Mouse (Mus musculus) CD4-positive, CD25-positive, alpha-beta regulatory T cell, adult 4 months (primary cell): ENCODE results near the gene Slc45a3. TPM values are rescaled to one million over a fixed set of nuclear protein-coding genes. Genes with fewer than 3 reads are reported as not detected.

Source experiments
- ATAC-seq: one replicate; pipeline ENCODE4 v1.8.0; 2017
- polyA plus RNA-seq, 2 experiments: library from polyadenylated mRNA; unstranded; fragments of 100-300 nt; shearing (Covaris generic); gene quantifications; one replicate each; pipeline ENCODE4 v1.2.1; 2017

Gene Slc45a3
- under 1 TPM; 0.26 to 0.49 TPM for polyA plus RNA-seq

DNA sequence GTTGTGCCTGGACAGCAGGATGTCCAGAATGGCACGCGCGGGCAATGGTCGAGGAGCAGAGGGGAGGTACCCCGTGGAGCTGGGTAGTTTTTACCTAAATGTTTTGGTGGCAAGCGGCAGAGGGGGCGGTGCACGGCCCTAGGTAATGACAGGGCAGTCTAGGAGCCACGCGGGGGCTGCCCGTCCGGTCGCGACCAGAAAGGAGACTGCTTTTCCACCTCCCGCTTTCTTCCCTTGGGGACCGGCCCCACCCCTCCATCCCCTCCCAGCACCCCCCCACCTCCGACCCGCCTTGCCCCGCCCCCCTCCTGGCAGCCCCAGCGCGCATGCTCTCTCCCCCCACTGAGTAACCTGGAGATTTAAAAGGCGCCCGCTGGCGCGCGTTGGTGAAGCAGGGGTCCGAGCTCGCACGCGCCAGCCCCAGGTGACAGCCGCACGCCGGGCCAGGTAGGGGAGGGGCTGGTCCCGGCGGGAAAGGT, at the start of gene Slc45a3:
Gene Slc45a3 (plus strand): TSS at position 362 of the 479 bp plus-strand sequence.
- ATAC-seq = no peak

DNA sequence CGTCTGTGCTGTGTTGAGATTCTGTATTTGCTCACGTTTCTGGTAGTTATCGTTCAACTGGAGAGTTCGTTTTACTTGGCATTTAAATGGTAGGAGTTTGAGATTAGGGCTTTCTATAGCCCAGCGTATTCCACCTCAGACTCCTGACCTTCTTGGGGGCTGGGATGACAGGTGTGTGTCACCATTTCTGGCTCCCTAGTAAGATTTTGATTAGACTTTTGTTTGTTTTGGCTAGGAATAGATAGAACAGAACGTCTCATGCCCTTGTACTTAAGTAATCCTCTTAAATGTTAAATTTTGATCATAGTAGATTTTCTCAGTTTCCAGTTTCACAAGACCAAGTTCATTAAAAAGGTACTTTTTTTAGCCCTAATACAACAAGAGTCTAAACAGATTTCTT, 45.1 kb upstream of the Slc45a3 start:
- ATAC-seq = no peak

DNA sequence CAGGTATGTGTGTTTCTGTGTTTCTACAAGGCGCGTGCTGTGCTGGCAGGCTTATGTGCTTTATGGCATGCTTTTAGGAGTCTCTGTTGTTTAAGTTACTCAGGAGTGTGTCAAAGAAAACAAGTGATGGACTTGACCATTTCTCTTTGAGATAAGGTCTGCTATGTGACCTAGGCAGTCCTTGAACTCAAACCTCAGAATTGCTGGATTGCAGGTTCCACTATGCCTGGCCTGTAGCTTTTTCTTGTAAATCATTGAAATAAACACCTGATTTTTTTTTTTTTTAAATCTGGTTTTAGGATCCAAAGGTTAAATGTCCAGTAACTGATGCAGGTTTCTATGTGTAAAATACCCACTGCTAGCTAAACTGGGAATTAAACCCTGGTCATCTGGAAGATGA, 43.7 kb upstream of the Slc45a3 start:
- no peak for ATAC-seq

DNA sequence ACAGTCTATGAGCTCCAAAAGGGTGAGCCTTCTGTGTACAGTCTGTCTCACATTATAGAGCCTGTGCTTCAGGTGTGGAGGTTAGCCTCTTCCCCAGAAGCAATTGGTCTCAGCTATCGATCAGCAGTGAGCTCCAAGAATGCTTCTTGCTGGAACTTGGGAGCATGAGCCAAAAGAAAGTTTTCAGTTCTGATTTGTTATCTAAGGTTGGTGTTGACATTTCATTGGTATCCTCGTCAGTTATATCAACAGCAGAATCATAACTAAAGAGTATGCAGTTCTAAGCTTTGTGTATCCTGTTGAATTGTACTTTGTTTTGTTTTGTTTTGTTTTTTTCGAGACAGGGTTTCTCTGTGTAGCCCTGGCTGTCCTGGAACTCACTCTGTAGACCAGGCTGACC, 40.7 kb upstream of the Slc45a3 start:
- no peak for ATAC-seq

GRCm38 (mm10) chr1:131933471-131933870, 29.3 kb upstream of the Slc45a3 start:
- ATAC-seq = no peak

DNA sequence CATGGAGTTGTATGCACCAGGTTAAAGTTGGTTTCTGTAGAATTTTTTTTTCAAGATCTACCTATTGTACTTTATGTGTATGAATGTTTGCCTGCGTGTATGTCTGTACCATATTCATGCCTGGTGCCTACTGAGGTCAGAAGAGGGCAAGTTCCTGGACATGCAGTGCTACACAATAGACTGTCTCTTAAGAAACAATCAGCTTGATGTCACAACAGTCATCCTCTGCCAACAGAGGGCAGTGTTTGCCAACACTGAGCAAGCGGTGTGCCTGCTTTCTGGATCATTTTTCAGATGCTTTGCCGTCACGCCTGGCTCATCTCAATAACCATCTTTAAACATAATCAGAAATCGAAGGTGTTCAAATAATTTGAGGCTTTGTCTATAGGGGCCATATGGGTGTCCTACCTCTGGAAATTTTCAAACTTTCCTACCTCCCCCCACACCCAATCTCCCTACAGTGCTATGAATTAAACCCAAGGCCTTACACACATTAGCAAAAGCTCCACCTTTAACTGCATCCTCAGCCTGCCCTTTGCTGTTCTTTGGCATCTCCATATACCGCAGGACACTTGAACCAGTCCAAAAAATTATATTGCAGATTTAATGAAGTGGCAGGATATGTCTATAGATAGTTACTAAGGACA, 25.0 kb upstream of the Slc45a3 start:
- ATAC-seq = peak; percentile 39

- ATAC-seq = no peak
Observed at GRCm38 (mm10) chr1:131938811-131939210, 24.0 kb upstream of the Slc45a3 start.

DNA sequence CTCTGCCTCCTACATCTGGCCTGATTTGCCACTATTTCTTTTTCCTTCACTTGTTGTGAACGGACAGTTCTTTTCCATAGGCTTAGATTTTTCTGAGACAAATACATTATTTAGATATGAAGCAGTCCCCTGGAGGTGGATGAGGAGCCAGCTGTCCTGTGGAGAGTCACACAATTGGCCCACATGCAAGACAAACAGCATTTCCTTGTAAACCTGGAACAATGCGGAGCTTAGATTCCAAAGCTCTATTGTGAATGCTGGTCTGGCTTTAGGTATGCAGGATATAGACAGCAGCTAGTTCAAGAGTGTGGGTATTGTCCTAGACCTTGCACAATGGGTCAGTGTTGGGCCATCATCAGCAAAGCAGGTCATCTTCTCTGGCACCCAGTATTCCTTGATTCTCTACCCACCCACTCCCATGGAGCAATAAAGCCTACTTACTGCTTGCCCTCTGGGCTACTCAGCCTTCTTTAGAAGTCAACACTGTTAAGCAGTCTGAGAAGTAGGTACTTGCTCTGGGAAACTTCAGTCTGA, 22.0 kb upstream of the Slc45a3 start:
- ATAC-seq = no peak

GRCm38 (mm10) chr1:131941501-131941900, 21.3 kb upstream of the Slc45a3 start:
- no peak for ATAC-seq

GRCm38 (mm10) chr1:131942621-131943590, 19.9 kb upstream of the Slc45a3 start:
- ATAC-seq = no peak

DNA sequence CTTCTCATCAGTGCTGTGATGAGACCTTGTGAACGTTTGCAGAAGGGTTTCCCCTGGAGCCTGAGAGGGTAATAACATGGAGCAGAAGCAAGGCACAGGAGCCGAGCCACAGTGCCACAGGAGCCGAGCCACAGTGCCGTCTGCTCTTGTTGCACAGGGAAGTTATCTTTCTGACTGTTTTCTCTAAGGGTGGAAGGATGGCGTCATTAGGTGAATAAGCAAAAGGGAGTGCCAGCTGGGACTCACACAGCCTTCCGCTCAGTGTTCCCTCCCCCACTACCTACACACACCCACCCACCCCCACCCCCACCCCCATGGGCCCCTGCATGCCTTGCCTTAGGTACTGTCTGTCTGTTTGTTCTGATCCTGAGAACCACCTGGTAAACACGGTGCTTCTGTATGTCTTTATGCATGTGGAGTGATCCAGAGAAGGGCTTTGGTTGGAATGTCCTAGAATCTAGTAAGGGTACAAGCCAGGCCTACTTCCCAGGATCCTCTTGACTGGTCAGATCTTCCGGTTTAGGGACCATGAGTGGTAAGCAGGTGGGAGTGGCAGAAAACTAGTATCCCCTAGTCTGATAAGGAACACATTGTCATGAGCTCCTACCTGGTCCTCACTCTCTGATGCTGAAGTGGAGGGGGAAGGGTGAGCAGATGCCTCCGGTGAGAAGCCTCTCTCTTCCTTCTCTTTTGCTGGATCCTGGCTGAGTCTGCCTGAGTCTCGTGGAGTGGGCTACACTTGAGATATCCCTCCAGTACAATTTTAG, 16.9 kb upstream of the Slc45a3 start:
- no peak for ATAC-seq

DNA sequence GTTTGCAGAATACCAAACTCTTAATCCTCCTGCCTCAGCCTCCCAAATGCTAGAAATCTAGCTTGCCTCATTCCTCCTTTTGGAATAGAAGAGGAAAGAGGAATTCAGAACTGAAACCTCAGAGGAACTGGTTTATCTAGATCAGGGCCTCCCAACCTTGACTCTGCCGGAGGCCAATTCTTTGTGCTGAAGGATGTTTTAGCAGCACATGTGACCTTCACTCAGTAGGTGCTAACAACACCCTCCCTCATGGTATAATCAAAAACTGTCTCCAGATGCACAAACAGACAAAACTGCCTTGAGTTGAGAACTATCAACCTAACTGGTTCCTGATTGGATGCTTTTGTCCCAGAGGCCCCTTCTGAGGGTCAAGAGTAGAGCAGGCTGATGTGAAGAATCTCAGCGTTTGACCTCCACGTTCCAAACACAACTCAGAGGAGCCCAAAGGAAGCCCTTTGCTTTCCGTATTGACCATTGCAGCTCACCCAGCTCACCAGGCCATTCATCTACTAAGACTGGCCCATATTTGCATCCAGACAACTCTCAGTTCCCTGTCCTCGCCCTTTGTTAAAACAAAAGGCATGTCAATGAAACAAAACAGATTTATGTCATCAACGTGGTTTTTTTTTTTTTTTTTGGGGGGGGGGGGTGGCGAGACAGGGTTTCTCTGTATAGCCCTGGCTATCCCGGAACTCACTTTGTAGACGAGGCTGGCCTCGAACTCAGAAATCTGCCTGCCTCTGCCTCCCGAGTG, 16.1 kb upstream of the Slc45a3 start:
- no peak for ATAC-seq

GRCm38 (mm10) chr1:131947997-131948525, 14.7 kb upstream of the Slc45a3 start:
- no peak for ATAC-seq

GRCm38 (mm10) chr1:131954242-131954865, 8.4 kb upstream of the Slc45a3 start:
- ATAC-seq = no peak

DNA sequence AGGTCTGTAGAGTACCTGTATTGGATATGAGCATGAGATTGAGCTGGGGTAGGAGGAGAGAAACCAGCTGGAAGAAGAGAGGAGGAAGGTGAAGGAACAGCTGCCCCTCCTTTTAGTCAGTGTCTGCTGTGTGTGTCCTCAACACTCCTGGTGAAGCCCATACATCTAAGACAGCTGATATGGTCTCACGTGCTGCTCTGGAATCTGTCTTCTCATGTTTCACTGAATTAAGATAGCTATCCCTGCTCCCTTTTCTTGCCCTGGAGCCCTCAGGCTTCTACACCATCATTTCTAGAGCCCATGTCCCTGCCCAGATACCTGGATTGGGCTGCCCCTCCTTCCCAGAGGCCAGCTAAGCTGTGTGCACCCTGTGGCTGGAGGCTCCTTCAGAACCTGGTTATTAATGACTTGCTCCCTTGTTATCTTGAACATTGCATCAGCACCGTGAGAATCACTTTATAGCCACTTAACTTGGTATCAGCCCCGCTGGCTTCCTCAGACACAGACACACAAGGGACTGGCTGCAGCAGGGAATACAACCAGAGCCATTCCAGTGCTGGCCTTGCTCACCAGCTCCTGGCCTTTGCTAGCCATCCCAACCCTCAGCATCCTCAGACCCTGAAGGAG, 7.5 kb upstream of the Slc45a3 start:
- no peak for ATAC-seq

- no peak for ATAC-seq
Observed at GRCm38 (mm10) chr1:131957416-131957815, 5.4 kb upstream of the Slc45a3 start.

- no peak for ATAC-seq
Observed at GRCm38 (mm10) chr1:131961004-131961403, 1.8 kb upstream of the Slc45a3 start.

DNA sequence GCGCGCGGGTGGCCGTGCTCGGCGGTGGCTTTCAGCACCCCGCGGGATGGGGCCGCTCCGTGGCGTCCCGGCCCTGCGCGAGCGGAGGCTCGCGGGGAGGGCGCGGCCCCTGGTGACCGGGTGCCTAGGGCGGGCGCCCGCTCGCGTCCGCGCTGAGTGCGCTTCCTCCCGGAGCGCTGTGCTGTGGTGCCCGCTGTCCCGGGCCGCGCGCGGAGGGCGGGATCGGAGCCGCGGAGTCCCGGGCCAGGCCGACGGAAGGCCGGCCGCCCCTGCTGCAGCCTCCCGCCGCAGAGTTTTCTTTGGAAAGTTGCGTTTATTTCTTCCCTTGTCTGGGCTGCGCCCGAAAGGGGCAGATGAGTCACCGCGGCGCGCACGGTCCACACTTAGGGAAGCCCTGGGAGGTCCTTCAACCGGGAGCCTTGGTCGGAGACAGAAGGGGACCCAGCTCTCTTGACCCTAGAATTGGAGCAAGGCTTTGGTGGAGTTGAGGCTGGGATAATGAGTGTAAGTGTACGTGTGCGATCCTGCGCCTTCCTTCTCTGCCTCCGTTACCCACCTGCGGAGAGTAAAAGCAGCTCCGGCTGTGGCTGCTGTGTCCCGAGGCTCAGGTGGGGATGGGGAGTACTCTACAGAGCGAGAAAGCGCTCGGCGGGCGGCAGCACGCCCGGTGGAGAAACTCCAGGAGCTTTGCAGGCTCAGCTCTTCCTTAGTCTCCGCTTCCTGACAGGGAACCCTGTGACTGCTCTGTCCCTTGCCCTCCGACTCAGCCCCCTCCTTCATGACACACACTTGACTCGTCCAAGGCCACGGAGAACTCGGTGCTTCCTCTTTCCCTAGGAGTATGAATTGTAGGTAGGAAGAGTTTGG, 551 bp downstream of the Slc45a3 start:
- peak; percentile 32 for ATAC-seq

DNA sequence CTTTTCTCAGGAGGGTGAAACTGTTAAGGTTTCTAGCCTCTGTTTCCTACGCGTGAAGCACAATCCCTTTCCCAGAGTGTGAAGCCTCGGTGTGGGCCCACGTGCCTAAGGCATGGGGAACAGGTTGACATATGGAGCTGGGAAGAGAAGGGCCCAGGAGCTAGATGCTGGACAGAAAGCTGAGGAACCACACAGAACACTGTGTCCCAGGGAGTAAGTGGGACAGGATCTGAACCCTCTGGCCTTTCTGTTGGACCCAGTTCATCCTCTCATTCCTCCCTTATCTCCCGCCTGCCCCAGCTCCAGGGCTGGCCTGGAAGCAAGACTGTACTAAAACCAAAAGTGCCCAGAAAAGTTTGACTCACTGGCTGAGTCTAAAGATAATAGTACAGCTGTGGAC, 1.3 kb downstream of the Slc45a3 start:
- no peak for ATAC-seq

GRCm38 (mm10) chr1:131964580-131964979, 1.8 kb downstream of the Slc45a3 start:
- ATAC-seq = no peak
